Mouse (Mus musculus): ENCODE measurements at regions not wholly inside any gene's neighbourhood (a gene's known extent, or its start where the extent isn't known, plus 50 kb on each side); places are given as distances from the start of the nearest gene placed in this dataset.

DNA sequence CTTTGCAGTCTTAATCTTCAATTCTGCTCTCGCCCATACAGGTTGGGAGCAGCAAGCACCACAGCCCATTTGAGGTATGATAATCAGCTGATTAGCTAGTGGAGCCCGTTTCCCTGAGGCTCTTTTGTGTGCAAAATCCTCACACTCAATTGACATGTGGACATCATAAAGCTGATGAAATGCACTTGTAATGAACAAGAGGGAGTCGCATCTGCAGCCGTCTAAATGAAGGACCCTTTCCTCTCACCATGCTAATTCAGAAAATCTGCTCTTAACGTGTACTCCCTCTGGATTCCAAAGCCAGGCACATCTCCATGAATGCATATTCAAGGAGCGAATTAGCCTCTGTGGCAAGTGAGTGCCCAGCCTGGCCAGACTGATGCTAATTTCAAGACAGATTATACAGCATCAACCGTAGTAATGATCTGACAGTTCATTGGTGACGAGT lies 219.0 kb upstream of the Atp5g3 start:
- TF ChIP-seq CTCF (conservative IDR thresholded peaks at IDR 0.05; ENCODE audit: insufficient read depth, insufficient read length, low read depth, low read length) = no peak
- no peak for TF ChIP-seq POLR2A (IDR thresholded peaks at IDR 0.05; ENCODE audit: low read depth, low read length)

Measured in kidney, adult 2 months (tissue).